Mouse (Mus musculus) layer of hippocampus, adult 8-10 months (tissue): ENCODE measurements at regions not wholly inside any gene's neighbourhood (a gene's known extent, or its start where the extent isn't known, plus 50 kb on each side); places are given as distances from the start of the nearest gene placed in this dataset.
A peak's percentile ranks its signal among the peaks of the same experiment; 100 is the strongest.
"Not testable (repeated sequence)": the region's sequence is repeated elsewhere in the genome, so short reads cannot be mapped to it uniquely, and the experiment has no call there.

Experiments
- DNase-seq, 2 experiments: peaks; one replicate each; pipeline ENCODE4 v3.0.0; 2022; ENCODE audit warnings: low spot score in 2 of 2

DNA sequence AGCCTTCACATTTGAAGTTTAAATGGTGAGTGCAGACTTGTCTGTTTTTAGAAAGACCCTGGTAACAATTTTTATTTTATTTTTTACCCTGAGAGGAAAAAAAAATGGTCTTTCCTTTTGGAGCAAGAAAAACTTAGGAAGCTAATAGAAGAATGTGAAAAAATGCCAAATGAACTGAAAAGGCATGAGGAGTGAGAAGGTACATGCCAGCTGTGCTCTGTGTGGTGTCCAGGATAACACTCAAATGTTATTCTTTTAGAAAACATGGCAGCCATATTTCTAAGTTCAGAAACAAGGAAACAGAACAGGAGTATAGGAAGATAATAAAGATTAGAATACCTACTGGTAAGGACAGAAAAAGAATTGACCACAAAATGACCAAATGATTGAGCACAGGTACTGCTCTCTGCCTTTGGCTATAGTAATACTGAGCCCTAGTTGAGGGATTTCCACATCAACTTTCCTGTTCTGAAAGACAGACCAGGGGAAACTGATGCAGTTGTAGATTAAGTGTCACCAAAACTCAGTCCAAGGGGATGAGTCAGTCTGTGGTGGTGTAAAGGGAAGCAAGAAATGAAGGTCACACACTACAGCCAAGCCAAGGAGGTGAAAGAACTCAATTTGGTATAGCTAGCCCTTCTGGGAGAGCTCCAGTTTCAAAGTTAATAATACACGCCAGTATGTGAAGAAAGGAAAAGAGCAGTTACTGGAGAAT is 758.5 kb downstream of the Robo2 start:
- no peak for DNase-seq

DNA sequence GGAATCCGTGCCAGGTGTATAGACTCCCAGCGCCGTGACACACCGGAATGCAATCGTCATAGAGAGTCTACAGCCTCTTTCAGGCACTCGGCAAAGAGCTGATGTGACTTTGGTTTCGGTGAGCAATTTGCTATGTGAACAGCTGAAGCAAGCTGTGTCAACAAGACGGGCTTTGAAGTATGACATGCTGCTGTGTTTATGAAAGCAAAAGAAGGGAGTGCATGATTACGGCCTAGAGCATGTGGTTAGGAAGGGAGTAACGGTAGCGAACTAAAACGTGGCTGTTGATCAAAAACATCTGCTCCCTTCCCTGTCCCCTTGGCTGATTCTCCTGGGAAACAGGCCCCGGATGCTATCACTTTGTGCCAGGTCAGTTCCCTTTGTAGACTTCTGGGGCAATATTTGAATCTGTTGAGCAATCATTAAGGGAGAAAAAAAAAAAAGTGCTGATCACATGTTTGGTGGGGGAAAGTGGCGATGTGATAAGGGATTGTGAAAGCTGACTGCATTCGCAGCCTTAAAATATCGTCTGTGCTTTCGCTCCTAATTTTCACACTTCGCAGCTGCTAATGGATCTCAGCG is 764.3 kb downstream of the Robo2 start:
- peak; percentile 6 to 9 for DNase-seq

DNA sequence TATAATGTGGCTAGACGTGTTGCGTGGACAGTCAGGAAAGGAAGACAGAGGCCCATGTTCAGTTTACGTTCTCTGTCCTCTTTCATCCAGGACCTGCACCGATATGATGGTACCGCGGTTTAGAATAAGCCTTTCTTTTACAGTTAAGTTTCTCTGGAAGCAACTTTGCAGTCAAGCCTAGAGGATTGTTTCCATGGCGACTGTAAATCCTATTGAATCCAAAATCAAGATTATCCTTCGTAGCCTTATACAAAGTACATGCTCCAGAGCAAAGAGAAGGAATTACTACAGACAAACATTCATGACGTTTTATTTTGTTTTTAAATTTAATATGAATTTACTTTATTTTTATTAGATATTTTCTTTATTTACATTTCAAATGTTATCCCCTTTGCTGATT is 798.6 kb downstream of the Robo2 start:
- DNase-seq, result no peak

DNA sequence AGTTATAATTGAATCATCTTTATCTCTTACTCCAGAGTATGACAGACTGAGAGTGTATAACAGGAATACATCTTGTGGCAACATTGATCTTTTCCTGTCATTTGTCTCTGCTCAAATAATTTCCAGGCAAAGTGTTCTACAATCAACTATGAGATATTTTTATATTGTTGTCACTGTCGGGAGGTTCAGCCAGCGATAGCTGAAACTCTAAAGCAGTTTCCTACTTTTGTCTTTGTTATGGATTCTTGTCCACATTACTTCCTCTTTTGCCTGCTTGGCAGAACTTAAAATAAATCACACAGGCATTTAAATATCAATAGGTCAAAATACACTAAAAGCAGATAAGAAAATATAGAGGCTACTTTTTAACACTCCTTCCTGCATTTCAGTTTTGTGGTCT is 820.2 kb downstream of the Robo2 start:
- DNase-seq, result no peak

DNA sequence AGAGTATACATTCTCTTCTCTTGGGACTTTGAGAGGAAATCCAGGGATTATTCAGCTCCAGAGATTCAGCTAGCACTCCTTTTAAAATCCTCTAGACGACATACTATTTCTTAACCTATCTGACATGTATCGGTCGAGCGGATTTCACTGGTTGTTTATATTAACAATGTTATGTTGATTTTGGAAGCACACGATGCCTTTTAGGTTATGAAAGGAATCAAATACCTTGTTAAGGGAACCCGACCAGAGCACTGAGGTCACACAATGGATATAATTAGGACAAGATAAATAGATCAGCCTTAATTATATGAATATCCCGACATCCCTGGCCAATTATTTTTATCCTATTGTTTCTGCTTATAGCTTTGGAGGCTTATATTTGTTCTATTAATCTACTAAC is 850.4 kb downstream of the Robo2 start:
- no peak for DNase-seq

DNA sequence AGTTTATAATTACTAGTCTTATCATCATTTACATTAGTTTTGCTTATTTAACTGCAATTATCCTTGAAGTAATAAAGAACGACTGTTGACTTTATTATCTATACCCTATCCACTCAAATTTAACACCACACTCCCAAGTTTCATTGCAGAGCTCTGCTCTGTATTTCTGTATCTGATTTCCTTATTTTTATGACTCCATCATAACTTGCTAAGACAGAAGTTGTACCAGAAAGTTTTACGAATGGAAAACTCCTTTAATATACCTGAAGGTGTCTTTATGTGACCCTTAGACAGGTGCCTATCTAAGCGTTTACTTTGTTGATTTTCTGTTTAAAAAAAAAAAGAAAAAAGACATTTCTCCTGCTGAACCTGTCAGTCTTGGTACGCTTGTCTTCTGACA is 854.7 kb downstream of the Robo2 start:
- DNase-seq, result no peak

DNA sequence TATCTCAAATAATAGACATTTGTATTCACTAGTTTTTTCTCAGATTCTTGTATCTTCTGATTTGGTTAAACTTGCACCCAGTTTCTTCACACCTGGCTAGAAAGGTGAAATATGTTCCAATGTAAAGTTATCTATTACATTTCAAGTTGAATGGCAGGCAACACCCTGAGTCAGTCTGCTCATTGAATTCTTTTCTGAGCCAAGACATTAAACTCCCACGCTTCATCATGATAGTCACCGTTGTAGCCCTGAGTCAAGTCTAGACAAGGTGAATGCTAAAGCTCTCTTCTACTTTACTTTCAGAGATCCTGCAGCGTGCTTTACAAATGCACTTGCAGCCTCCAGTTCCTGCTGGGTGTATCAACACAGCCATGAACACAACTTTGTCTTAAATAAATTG is 868.0 kb downstream of the Robo2 start:
- no peak for DNase-seq

DNA sequence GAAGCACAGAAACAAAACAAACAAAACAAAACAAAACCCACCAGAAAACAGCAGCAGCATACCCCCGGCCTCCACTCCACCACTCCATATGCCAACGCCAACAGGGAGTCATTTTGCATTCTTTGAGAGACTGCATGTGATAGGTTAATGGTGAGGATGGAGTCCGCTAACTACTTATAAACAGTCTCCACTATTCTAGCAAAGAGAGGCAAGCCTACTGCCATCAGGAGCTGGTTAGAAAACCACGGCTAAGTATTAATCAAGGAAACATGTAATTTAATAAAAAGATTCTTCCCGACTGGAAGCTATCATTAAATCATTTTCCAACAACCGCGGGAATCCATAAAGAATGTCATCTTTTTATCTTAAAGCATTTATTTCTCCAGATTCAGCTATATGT is 873.6 kb downstream of the Robo2 start:
- no peak for DNase-seq

DNA sequence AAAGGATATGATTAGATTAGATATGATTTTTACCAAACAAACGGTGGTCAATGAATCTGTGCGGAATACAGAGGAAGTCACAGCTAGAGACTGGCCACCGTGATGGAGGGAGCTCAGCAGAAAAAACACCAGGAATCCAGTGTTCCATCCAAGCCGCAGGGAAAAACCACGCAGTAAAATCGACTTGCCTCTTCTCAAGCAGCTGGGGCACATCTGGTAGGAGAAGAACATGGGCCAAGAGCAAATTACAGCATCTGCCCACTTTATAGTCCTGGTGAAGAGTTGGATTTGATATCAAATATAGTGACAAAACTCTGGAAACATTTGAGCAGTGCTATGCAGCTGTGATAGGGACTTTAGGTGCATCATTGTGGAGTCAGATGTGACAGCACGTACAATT is 874.1 kb downstream of the Robo2 start:
- DNase-seq, result no peak

DNA sequence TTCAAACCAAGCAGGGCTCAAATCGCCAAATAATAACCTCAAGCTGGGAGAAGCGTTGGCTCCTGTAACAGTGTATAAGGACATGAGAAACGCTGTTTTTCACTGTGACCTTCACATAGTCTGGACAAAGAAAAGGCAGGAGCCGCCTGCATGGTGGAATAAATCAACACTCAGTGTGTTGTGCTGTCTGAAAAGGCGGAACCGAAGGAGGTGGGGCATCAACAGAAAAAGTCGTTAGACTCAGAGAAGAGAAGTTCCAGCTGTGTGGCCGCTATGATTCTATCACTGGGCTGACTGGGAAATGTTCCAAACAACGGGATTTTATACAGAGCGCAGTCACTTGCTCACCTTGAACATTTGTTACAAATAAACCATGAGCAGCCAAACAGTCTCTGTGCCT is 881.4 kb downstream of the Robo2 start:
- DNase-seq, result no peak

DNA sequence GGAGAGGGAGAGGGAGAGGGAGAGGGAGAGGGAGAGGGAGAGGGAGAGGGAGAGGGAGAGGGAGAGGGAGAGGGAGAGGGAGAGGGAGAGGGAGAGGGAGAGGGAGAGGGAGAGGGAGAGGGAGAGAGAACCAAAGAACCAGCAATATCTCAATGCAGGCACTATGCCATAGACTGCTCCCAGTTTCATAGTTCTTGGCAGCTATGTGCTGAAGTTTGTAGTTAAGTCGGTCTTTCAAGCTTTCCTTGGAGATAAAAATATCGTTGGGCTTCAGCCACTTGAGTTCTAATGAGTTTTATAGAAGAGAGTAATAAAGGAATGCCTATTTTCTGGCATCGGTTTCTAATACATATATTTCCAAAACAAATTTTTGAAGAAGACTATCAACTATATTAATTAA is 888.7 kb downstream of the Robo2 start:
- not testable (repeated sequence) for DNase-seq

DNA sequence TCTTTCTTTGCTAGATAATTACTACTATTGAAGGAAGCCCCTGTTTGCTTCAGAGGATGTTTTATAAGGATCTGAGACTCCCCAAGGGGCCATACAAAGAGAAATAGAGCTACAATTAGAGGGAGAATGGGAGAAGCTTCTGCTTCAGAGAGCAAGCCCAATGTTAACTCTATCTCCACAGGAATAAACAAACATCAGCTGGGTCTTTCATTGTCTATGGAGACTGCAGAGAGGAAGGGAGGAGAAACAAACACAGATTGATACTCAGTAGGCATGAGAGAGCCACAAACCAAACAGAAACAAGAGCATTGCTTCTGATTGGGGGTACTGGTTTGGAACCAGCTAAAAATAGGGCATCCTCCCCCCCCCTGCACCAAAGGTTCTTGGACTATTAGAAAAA is 906.9 kb downstream of the Robo2 start:
- no peak for DNase-seq

DNA sequence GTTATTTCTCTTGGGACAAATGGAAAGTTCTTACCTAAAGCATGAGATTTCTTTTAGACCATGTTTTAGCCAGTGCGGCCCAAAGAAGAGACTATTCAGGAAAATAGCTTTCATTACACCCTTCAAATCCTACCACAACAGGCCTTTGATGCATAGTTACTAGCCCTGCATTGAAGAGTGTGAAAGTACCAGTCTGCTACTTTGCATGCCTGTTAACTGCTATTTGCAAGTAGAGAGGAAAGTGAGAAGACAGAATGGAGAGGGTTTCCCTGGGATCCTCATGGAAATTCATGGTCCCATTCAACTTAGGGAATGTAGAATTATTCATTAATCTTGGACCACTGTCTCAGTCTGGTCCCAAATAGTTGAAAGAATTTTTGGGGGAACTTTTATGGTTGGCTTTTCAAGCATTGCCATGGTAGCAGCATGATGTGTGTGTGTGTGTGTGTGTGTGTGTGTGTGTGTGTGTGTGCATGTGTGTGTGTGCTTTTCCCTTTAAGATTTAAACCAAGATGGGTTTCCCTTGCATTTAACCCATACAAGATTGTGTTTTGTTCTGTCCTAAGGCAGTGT is 912.9 kb downstream of the Robo2 start:
- no peak for DNase-seq

DNA sequence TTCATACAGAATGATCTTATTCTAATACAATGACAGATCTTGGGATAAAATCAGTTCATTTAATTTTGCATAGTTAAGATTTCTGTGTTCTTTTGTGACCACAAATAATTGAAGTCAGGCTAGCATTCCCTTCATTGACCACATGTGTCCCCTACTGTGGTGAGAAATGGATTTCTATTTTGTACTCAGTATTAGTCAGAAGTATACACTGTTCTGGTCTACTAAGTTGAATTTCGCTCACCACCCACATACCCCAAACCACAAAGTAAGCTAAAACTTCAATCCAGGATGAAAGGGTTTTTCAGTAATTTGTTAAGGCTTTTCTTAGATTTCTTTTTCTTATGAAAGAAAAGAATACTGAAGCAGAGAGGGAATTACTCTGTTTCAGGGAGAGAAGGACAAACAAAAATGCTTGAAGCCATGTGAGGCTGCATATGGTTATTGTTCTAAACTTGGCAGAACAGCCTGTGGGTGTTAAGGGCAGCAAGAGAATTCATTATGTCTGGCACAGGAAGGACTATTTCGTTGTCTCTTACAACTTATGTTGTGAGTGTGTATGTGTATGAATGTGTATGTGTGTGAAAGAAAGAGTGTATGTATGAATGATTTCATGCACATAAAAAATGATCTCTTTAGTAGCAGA is 928.3 kb downstream of the Robo2 start:
- no peak for DNase-seq

DNA sequence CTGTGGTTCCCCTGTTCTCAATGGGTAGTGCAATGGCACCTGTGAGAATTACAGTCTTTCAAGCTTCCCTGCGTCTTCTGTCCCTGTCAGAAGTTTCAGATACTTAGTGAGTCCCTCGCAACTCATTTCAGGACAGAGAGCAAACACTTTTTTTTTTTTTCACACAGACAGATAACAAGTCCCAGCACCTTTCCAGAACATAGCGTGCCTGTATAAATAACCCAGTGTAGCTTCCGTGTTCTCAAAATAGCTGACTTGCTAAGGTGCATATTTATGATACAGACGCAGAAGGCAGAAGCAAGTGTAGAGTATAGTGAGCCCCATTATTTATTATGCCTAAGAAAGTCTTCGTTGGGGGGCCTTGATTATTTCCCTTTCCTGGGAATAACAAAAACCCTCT is 929.4 kb downstream of the Robo2 start:
- no peak for DNase-seq

DNA sequence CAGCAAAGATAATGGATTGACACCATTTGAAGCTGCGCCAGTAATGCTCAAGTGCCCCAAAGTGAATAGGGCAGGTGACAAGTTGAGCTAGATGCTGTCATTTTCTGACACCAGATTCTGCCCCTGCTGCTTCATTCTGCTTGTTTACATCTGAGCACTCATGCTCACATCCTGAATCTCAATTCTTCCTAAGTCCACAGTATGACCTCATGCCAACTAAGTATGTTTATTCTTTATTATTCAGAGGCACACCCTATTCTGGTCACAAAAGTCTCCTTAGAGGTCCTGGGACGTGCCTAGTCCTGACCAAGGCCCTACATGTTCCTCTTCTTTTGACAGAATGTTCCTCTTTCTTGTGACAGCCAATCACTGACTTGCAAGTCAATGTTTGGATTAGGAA is 938.1 kb downstream of the Robo2 start:
- no peak for DNase-seq

DNA sequence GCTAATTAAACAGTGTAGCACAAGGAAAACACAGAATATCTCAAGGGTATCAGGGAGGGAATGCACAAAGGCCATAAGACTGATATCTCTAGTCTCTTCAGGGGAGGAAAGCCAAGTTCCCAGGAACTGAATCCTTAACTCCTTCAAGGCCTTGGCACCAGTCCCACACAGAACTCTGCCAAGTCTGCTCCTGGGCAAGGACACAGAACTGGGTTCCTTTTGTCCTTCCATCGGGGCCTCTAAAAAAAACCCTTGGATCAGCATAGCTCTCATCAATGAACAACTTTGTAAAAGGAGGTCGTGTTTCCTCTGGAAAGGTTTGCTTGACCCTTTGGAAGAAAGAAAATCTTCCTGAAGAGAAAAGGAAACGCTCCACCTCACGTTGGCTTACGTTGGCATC is 940.1 kb downstream of the Robo2 start:
- DNase-seq, result peak in 1 of 2 experiments; percentile 7

DNA sequence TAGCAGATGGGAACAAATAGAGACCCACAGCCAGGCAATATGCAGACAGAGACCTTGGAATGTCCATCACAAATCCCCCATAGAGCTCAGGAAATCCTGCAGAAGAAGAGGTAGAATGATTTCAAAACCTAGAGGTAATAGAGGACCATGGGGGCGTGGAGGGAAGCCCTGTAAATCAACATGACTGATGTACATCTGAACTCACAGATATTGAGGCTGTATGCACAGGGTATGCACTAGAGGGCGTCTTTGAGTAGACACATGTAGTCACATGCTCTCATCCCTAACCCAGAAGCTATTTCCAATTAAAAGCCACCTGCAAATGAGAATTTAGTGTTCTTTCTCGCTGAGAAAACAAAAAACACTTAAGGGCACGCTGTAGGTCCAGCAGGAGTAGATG is 941.1 kb downstream of the Robo2 start:
- no peak for DNase-seq

DNA sequence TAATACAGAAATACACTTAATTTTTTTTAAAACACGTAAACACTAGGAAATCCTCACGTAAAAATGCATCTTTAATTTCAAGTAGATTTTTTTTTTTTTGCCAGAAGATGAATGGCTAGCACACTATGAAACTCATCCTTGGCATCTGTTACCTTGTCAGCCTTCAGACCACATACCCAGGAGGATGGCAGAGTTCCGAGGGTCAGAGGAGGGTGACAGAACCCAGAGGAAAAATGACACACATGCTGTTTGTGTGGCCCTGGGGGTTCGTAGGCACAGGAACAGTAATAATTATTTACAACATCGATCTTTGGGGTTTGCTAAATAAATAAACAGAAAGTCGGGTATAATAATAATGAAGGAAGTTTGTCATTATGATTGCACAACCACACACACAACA is 945.3 kb downstream of the Robo2 start:
- no peak for DNase-seq

DNA sequence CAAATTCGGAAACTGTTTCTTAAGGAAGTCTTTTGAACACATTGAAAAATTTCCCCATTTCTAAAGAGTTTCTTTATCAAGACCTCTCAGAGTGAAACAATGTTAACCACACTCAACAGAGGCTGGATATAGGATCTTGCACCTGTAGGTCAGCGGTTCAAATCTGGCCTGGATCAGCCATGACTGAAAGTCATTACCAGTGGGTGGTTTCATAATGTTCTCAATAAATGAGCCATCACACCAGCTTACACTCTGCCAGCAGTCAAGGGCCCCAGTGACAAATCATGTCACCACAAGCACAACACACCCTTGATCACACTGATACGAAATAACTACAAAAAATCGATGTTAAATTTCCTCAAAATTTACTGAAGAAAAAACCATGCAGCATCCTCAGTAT is 949.1 kb downstream of the Robo2 start:
- no peak for DNase-seq

DNA sequence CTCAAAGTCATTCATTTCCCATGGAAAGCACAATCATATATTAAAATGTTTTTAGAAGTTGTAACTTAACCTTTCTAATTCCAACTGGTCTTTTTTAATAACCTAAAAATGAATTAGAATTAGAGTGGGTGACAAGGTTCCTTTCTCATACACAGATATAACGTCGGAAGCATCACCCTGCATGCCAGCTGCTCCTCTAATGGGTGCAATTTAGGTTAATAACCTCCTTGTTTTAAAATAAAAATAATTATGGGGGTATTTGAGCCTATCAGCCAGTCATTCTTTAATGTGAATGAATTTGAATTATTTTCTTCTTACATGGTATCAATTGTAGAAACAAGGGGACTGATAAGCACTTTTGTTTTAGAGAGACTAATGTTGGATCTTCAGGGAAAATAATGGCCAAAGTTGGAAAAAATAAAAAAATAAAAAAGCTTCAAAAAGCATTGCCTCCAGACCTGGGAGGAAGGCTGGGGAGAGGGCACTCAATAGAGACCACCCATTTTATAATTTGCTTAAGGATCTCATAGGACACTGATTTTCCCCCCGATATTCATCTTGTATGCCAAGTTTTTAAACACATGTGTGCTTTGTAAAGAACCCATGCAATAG is 960.9 kb downstream of the Robo2 start:
- DNase-seq, result no peak

DNA sequence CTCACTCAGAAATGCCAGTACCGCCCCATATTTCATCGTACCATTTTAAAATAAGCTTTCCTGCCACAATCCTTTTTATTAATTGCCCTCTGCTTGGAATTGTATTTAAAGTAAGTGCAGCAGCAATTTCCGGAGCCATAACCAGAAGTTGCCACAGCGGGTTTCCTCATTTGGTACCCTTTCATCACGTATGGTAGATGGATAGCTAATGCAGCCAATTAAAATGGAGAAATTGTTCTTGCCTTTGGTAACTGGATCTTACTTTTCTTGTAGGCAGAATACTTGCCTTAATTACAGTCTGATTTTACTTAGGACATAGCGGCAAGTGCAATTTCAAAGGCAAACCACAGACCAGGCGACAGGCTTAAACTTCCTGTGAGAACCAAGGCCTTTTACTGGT is 961.8 kb downstream of the Robo2 start:
- no peak for DNase-seq
